Mouse (Mus musculus) gastrocnemius, adult 8-10 months (tissue): ENCODE results near the gene Trappc2. TPM values are rescaled to one million over a fixed set of nuclear protein-coding genes. Genes with fewer than 3 reads are reported as not detected.

Experiments
- total RNA-seq, 4 experiments: library from RNA; stranded (reverse); gene quantifications; 2 replicates each; pipeline ENCODE4 v1.2.4; 2022

The Trappc2 gene
- total RNA-seq, 4 experiments from 2014 or later = 16.4 to 21.3 (median 19.1) TPM

Other genes starting within 250 kb of the Trappc2 start
- gene Gpm6b, start 201.7 kb upstream of the Trappc2 start, total RNA-seq = 1 to 10 TPM; 1.6 to 5.0 (median 3.2) TPM
- gene Ofd1, start 130 bp downstream of the Trappc2 start, total RNA-seq = 1 to 10 TPM; 4.3 to 6.5 (median 5.3) TPM
- gene Rab9, start 39.3 kb downstream of the Trappc2 start, total RNA-seq = 10 to 100 TPM; 15.3 to 19.5 (median 18.4) TPM
- gene Tceanc, start 78.0 kb downstream of the Trappc2 start, total RNA-seq = 1 to 10 TPM; 1.7 to 3.8 (median 3.5) TPM
- gene Egfl6, start 145.1 kb downstream of the Trappc2 start, total RNA-seq = under 1 TPM in 3 of 4 experiments, not detected in 1; 0.16 to 0.52 (median 0.34) TPM